Mouse (Mus musculus): ENCODE data around the gene Irs1. TPM values are rescaled to one million over a fixed set of nuclear protein-coding genes. Genes with fewer than 3 reads are reported as not detected.

Gene Irs1
- polyA plus RNA-seq, 1 experiment from 2014 or later: 4.1 TPM

DNA sequence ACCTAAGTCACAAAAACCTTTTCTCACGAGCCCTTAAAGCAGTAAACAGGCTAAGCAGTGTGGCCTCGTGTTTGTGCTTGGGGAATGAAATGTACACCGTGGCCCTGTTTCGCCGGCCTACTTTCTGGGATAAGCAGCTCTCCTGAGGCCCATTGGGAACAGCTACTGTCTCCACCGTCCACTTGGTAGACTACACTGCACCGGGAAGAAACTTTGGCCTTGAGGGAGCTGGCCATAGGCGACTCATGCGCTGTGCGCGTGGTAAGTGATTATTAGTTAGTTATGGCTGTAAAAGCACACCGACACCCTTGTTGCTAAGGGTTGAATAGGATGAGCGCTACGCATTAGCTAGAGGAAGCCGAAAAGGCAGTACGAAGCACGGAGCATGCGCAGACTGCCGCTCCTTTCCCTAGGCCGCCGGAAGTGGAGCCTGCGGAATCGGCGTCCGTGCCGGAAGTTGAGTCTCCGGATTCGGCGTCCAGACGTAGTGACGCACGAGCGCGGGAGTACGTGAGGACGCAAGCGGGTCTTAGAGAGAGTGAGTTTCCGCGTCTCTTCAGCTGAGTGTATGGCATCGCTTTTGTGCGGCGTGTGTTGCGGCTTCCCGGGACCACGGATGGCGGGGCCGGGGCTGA is 25.0 kb upstream of the Irs1 start, which contains the start of gene Rhbdd1:
TSS of gene Rhbdd1 (plus strand) at position 342 of the 635 bp plus-strand sequence.
- WGBS: 5% methylated on average over 47 of the region's 47 CpGs
- peak within 1 kb of the TSS; percentile 95 for H3K27ac ChIP-seq
- peaks cover 10% of the 10 kb centered on the region for H3K4me1 ChIP-seq

DNA sequence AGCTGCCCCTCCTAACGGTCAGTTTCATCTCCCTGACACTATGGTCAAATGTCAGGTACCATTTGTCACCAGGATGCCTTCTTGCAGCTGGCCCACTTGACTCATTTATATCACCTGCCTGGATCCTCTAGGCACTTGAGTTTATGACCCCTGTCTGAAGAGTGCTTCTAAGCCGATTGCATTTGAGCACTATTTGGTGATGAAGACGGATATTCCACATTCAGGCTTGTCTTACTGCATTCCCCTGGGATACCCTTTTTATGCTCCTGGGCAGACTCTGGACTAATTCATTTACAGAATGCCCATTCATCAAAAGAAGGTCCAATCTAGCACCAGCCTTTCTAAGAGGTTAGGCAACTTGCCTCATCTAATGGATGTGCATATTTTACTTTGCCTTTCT is 13.3 kb upstream of the Irs1 start:
- WGBS: 24% methylated on average over 3 of the region's 3 CpGs
- no peak for ATAC-seq (replicated peaks; ENCODE audit: low FRiP score)
- no peaks in the 10 kb centered on the region for H3K36me3 ChIP-seq

More for the DNA sequence above, 25.0 kb upstream of the Irs1 start, which contains the start of gene Rhbdd1:
- H3K4me3 ChIP-seq (replicated peaks): peak within 1 kb of the TSS; percentile 72
- peaks cover 17% of the 10 kb centered on the region; the same call in 1 of the 2 replicates for H3K27me3 ChIP-seq
- H3K4me2 ChIP-seq: peak within 1 kb of the TSS; percentile 75
- no peaks in the 10 kb centered on the region for H3K9me3 ChIP-seq (replicated peaks)
- peak; percentile 99 for ATAC-seq (replicated peaks; ENCODE audit: low FRiP score)
- peak within 1 kb of the TSS; percentile 78 for H3K9ac ChIP-seq
- H3K36me3 ChIP-seq: no peaks in the 10 kb centered on the region

DNA sequence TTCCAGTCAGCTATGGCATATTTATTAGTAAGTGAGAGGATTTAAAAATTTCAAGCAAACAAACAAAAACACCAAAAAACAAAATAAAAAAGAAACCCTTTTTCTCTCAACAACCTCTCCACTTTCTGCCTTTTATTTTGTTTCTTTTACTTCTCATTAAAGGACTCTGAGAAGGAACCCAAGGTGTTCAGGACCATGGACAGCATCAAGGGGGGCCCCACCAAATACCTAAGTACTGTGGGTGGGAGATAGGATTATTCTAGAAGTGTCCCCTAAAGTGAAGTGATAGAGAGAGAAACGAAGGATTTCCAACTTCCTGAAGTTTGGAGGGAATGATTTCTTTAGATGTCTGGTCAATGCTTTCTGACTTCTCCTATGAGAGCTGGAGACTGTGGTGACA is 7.4 kb upstream of the Irs1 start:
- peaks cover 15% of the 10 kb centered on the region for H3K27me3 ChIP-seq
- H3K36me3 ChIP-seq: no peaks in the 10 kb centered on the region
- no peak overlapping the region for H3K9ac ChIP-seq
- no peak overlapping the region for H3K4me3 ChIP-seq (replicated peaks)
- H3K4me1 ChIP-seq: no peaks in the 10 kb centered on the region
- H3K4me2 ChIP-seq: no peak overlapping the region
- WGBS: 37% methylated on average over 1 of the region's 1 CpGs
- H3K27ac ChIP-seq: no peak overlapping the region
- no peak for ATAC-seq (replicated peaks; ENCODE audit: low FRiP score)
- H3K9me3 ChIP-seq (replicated peaks): no peaks in the 10 kb centered on the region

More for the DNA sequence above, 13.3 kb upstream of the Irs1 start:
- Histone ChIP-seq H3K4me3 (replicated peaks) (no peak overlapping the region), H3K4me1 (no peaks in the 10 kb centered on the region), H3K27me3 (peaks cover 9% of the 10 kb centered on the region; the same call in 1 of the 2 replicates), H3K4me2 (no peak overlapping the region), H3K27ac (no peak overlapping the region), H3K9ac (no peak overlapping the region), H3K9me3 (replicated peaks) (no peaks in the 10 kb centered on the region)

DNA sequence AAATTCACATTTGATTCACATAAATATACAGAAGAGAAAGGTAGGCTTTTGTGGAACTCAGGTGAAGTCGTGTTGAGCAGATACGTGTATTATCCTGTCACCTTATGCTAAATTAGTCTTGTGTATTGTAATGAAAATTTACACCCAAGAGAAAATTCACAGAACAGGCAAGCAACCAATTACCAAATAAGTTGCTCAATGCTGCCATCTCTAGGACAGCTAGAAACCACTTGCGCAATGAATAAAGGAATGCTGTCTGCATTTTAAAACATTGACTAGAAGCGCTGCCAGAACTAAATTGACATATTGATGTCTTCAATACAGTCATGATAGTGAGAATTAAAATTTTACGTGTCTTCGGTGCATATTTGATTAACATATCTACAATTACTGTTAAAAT is 2.9 kb upstream of the Irs1 start:
- ATAC-seq (replicated peaks; ENCODE audit: low FRiP score): no peak
- WGBS: 18% methylated on average over 6 of the region's 6 CpGs
- H3K36me3 ChIP-seq: no peaks in the 10 kb centered on the region; the same call in 1 of the 2 replicates
- H3K27me3 ChIP-seq: peaks cover 16% of the 10 kb centered on the region
- no peak overlapping the region for H3K4me2 ChIP-seq
- H3K9me3 ChIP-seq (replicated peaks): no peaks in the 10 kb centered on the region
- peaks cover 25% of the 10 kb centered on the region for H3K4me1 ChIP-seq
- no peak overlapping the region for H3K9ac ChIP-seq
- H3K27ac ChIP-seq: no peak overlapping the region
- H3K4me3 ChIP-seq (replicated peaks): no peak overlapping the region

DNA sequence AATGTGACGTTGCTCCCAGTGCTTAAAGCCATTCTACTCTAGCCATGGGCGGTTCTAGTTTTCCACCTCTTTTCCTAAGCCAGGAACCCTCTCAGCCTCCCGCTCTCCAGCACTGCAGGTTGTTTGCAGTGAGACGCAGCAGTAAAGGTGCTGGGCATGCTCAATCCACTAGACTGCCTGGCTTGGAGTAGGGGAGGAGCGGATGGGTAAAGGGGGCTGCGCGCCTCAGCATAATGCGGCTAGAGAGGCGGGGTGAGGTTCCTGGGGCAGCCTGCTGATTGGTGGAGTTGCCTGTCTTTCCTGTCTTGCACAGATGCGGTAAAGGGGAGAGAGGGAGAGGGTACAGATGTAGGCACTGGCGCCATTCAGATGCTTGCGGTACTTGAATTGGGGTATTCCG is 1.6 kb upstream of the Irs1 start:
- WGBS: 1% methylated on average over 13 of the region's 13 CpGs
- peaks cover 12% of the 10 kb centered on the region for H3K36me3 ChIP-seq
- peak overlapping the region; percentile 72 for H3K4me3 ChIP-seq (replicated peaks)
- peaks cover 22% of the 10 kb centered on the region for H3K27me3 ChIP-seq
- 0 out of 2 replicates have a peak overlapping the region, but pooled peaks have one; percentile 98 for H3K27ac ChIP-seq
- ATAC-seq (replicated peaks; ENCODE audit: low FRiP score): peak; percentile 50
- H3K4me1 ChIP-seq: peaks cover 36% of the 10 kb centered on the region
- H3K9ac ChIP-seq: no peak overlapping the region
- peak overlapping the region; percentile 91 for H3K4me2 ChIP-seq
- no peaks in the 10 kb centered on the region for H3K9me3 ChIP-seq (replicated peaks)

DNA sequence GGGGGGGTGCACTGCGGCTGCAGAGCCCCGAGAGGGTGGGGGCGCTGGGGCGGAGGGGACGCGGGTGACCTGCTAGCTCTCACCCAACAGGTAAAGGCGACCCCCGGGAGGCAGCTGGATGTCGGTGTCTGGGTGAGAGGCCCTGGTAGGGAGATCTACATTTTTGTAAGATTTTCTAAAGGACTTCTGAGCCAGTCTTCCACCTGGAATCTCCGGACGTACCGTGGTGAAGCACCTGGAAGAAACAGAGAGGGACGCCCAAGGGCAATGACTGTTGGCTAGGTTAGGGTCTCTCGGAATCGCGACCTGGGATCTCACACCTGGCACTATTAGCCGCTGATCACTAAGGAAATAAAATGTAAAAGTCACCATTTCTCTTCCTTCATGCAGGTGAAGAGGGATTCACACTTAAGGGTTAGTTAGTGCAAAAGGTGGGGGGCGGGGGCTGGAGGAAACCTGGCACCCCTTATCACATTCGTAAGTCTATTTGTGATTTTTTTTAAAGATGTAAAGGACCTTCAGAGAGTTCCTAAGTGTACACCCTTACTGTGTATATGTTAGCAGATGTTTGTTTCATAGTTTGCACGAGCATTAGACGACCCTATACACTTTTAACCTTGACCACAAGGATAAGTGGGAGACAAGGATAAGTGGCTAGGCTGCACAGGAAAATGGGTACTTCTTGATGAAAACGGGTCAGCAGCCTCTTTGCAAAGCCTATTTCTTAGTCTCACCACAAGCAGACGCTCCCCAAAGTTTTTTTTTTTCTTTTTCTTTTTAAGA is 905 bp upstream of the Irs1 start:
- H3K27me3 ChIP-seq: peaks cover 24% of the 10 kb centered on the region
- peaks cover 43% of the 10 kb centered on the region for H3K4me1 ChIP-seq
- H3K9me3 ChIP-seq (replicated peaks): no peaks in the 10 kb centered on the region
- H3K4me3 ChIP-seq (replicated peaks): peak overlapping the region; percentile 72
- peak overlapping the region; percentile 91 for H3K4me2 ChIP-seq
- peak; percentile 4; the same call in 1 of the 2 replicates for ATAC-seq (replicated peaks; ENCODE audit: low FRiP score)
- peak overlapping the region; percentile 98 for H3K27ac ChIP-seq
- H3K36me3 ChIP-seq: peaks cover 18% of the 10 kb centered on the region
- 1% methylated on average over 23 of the region's 23 CpGs for WGBS
- H3K9ac ChIP-seq: peak overlapping the region; percentile 68

DNA sequence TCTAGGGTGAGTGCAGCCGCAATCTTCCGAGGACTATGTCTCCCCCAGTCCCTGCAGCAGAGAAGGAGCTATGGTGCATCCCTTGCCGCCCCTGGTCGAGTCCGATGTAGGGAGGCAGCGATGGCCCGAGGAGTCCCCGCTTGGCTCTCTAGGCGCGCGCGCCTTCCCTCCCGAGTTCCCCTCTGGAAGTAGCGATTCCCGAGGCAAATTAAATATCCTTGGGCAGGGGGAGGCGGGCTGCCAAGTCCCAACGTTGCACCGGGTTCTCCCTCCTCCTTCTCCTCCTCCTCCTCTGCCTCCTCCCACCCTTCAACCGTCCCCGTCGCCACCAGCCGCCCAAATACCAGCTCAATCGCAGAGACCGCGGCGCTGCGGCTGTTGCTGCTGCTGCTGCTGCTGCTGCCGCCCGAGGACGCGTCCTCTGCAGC is 479 bp downstream of the Irs1 start:
- peaks cover 18% of the 10 kb centered on the region for H3K36me3 ChIP-seq
- peak overlapping the region; percentile 91 for H3K4me2 ChIP-seq
- H3K9me3 ChIP-seq (replicated peaks): no peaks in the 10 kb centered on the region
- peak overlapping the region; percentile 72 for H3K4me3 ChIP-seq (replicated peaks)
- peak; percentile 65 for ATAC-seq (replicated peaks; ENCODE audit: low FRiP score)
- H3K27me3 ChIP-seq: peaks cover 20% of the 10 kb centered on the region
- peak overlapping the region; percentile 68 for H3K9ac ChIP-seq
- peaks cover 52% of the 10 kb centered on the region for H3K4me1 ChIP-seq
- 0% methylated on average over 31 of the region's 31 CpGs for WGBS
- H3K27ac ChIP-seq: peak overlapping the region; percentile 98

DNA sequence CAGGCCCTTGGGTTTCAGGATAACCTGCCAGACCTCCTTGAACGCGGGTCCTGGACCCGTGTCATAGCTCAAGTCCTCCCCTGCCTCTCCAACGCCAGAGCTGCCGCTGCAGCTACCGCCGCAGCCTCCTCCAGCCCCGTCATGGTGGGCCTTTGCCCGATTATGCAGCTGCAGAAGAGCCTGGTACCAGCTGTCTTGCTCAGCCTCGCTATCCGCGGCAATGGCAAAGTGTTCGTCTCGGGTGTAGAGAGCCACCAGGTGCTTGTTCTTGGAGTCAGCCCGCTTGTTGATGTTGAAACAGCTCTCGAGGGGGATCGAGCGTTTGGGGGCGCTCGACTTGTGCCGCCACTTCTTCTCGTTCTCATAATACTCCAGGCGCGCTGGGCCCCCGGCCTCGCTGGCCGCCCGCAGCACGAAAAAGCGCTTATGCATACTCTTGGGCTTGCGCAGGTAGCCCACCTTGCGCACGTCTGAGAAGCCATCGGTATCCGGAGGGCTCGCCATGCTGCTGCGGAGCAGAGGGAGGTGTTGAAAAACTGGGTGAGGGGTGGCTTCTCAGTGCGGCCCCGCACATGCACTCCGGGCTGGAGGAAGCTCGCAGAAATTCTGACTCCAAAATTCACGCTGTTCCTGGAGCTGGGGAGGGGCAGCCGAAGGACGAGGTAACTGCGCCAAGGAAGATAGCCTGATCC is 1.1 kb downstream of the Irs1 start:
- H3K4me1 ChIP-seq: peaks cover 56% of the 10 kb centered on the region
- H3K27ac ChIP-seq: peak overlapping the region; percentile 98
- H3K4me2 ChIP-seq: peak overlapping the region; percentile 91
- peaks cover 18% of the 10 kb centered on the region for H3K36me3 ChIP-seq
- under 1% methylated on average over 45 of the region's 45 CpGs for WGBS
- no peaks in the 10 kb centered on the region for H3K9me3 ChIP-seq (replicated peaks)
- H3K27me3 ChIP-seq: peaks cover 14% of the 10 kb centered on the region
- no peak for ATAC-seq (replicated peaks; ENCODE audit: low FRiP score)
- peak overlapping the region; percentile 68 for H3K9ac ChIP-seq
- peak overlapping the region; percentile 72 for H3K4me3 ChIP-seq (replicated peaks)

DNA sequence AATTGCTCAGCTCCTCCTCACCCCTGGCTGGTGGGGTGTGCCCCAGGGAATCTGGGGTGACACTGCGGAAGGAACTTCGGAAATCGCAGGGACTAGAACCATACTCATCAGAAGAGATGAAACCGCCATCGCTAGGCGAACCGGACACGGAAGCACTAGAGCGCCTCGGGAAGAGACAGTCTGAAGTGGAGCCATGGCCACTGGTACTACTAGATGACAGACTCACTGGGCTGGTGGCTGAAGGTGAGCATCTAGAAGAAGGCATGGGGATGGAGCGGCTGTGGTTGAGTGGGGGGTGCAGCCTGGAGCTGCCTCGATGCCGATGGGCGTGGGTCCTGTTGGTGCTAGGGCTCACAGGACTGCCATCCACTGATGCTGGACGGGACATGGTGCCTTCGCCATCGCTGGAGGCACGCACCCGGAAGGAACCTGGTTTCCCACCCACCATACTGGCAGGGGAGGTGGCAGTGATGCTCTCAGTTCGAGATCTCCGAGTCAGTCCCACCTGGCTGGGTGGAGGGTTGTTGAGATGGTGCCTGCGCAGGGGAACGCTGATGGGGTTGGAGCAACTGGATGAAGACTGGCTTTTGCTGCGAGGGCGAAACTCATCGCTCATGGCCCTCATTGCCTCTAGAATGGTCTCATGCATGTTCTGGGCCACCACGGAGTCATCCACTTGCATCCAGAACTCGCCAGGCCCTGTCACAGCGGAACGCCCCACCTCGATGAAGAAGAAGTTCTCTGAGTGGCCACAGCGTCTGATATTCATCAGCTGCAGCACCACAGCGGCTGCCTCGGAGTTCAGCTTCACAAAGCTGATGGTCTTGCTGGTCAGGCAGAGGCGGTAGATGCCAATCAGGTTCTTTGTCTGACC is 1.9 kb downstream of the Irs1 start:
- Histone ChIP-seq H3K9ac (peak overlapping the region; percentile 68), H3K9me3 (replicated peaks) (no peaks in the 10 kb centered on the region), H3K4me3 (replicated peaks) (peak overlapping the region; percentile 72), H3K27me3 (peaks cover 11% of the 10 kb centered on the region; the same call in 1 of the 2 replicates), H3K4me2 (peak overlapping the region; percentile 91), H3K4me1 (peaks cover 59% of the 10 kb centered on the region), H3K36me3 (peaks cover 18% of the 10 kb centered on the region), H3K27ac (peak overlapping the region; percentile 98)
- ATAC-seq (replicated peaks; ENCODE audit: low FRiP score): no peak
- 72% methylated on average over 35 of the region's 35 CpGs for WGBS

DNA sequence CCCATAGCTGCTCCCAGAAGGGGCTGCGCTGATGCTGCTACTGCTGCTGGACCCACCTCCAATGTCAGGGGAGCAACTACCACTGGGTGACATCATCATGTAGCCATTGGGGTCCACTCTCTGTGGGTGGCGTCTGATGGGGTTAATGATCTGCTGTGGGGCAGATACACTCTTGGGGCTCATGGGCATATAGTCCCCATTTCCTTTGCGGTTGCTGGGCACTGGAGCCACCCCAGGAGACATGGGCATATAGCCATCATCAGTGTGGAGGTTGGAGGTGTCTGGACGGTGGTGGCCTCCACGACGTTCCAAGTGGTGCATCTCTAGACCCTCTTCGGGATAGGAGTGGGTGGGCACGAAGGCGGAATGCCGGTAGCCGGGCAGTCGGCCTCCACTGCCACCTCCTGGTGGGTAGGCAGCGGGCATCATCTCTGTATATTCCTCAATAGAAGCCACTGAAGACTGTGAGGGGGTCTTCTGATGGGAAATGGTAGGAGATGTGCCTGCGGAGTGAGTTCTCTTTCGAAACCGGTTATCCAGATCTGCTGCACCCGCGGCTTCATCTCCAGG is 2.7 kb downstream of the Irs1 start:
- no peak overlapping the region for H3K27ac ChIP-seq
- H3K9me3 ChIP-seq (replicated peaks): no peaks in the 10 kb centered on the region
- WGBS: 93% methylated on average over 18 of the region's 18 CpGs
- H3K9ac ChIP-seq: no peak overlapping the region
- no peak for ATAC-seq (replicated peaks; ENCODE audit: low FRiP score)
- peaks cover 11% of the 10 kb centered on the region; the same call in 1 of the 2 replicates for H3K27me3 ChIP-seq
- H3K36me3 ChIP-seq: peaks cover 18% of the 10 kb centered on the region
- no peak overlapping the region for H3K4me3 ChIP-seq (replicated peaks)
- peaks cover 64% of the 10 kb centered on the region for H3K4me1 ChIP-seq
- H3K4me2 ChIP-seq: peak overlapping the region; percentile 91; the same call in 1 of the 2 replicates
